Mouse (Mus musculus): Measurements from ENCODE around the gene Mapk8ip3.

The Mapk8ip3 gene

GRCm38 (mm10) chr17:24902671-24903474 is 33.9 kb downstream of the Mapk8ip3 start:
- DNase-seq (ENCODE audit: low read depth, low spot score): peak; percentile 89

DNA sequence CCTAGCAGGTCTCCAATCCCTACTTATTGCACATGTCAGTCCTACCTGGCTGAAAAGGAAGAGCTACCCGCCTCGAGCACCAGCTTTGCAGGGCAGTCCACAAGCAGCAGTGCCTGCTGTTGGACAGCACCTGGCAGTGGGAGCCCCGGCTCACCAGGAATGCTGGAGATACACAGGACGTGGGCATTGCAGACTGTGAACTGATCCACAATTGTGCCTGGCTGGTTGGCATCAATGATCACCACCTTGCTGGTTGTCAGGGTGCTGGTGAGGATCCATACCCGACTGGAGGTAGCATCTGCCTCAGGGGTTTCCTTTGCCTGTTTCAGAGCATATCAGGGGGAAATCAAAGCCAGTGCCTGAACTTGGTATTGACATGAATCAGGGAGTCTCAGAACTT is 34.7 kb downstream of the Mapk8ip3 start:
- no peak for DNase-seq (ENCODE audit: low read depth, low spot score)

DNA sequence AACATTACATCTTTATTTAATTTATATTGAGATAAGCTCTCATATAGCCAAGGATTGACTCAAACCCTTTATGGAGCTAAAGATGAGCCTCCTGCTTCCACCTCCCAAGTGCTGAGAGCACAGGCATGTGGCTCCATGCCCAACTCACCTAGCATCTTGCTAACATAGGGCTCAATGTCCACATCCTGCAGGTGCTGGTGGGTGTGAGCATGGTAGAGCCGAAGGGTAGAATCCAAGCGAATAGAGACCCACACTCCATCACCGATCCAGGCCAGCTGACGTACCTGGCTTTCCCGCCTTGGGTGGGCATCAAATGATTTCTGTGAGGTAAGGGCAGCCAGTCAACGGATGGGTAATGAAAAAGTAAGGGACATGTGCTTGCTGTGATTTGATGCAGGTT is 36.8 kb downstream of the Mapk8ip3 start:
- DNase-seq (ENCODE audit: low read depth, low spot score): no peak

DNA sequence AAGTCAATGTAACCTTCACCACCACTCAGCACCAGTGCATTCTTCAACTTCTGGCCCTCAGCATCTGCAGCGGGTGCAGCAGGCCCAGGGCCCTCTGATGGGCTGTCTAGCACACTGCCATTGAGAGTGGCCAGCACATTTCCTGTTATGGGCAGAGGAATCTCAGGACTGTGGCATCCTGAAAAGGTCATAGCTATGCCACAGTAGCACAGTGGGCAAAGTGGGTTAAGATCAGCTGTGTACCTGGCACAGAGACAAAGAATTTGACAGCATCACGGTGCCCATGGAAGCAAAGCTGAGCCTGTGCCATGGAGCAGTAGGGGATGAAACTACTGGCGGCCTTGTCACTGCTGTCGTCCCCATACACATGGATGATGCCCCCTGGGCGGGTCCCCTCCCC is 37.6 kb downstream of the Mapk8ip3 start:
- no peak for DNase-seq (ENCODE audit: low read depth, low spot score)

- DNase-seq (ENCODE audit: low read depth, low spot score): no peak
Observed at GRCm38 (mm10) chr17:24898041-24898854, 38.5 kb downstream of the Mapk8ip3 start.

GRCm38 (mm10) chr17:24897600-24897999 is 39.2 kb downstream of the Mapk8ip3 start:
- DNase-seq (ENCODE audit: low read depth, low spot score): no peak

- no peak for DNase-seq (ENCODE audit: low read depth, low spot score)
Observed at GRCm38 (mm10) chr17:24896993-24897269, 39.8 kb downstream of the Mapk8ip3 start.

GRCm38 (mm10) chr17:24896241-24896992 is 40.4 kb downstream of the Mapk8ip3 start, which contains the start of gene Nme3:
Gene Nme3, plus strand, starts transcription at chr17:24896500.
- DNase-seq (ENCODE audit: low read depth, low spot score): peak; percentile 73

DNA sequence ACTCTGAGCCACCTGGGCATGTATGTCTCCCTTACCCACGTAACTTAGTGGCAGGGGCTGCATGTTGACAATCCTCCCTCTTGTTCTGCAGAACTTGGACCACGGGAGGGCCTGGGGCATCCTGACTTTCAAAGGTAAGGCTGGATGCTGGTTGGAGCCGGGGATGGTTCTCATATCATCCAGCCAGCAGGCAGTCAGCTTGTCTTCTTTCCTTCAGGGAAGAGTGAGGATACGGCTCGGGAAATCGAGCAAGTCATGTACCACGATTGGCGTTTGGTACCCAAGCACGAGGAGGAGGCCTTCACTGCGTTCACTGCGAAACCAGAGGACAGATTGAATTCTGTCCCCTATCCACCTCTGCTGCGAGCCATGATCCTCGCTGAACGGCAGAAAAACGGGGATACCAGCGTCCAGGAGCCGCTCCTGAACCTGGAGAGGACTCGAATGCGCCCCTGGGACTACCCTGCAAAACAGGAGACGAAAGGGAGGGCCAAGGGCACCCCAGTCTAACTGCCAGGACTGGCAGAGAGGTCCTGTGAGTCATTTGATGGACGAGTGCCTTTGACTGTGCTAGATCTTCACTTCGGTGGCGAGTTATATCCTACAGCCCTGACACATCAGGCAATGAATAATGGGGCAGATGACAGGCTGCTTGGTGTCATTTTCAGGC is 41.1 kb downstream of the Mapk8ip3 start:
- no peak for DNase-seq (ENCODE audit: low read depth, low spot score)

- peak; percentile 57 for DNase-seq (ENCODE audit: low read depth, low spot score)
Observed at GRCm38 (mm10) chr17:24894995-24895547, 41.7 kb downstream of the Mapk8ip3 start, which contains the start of the genes Eme2 and Mrps34. Gene Eme2, minus strand, starts transcription at chr17:24895087. Gene Mrps34, plus strand, starts transcription at chr17:24895116.

DNA sequence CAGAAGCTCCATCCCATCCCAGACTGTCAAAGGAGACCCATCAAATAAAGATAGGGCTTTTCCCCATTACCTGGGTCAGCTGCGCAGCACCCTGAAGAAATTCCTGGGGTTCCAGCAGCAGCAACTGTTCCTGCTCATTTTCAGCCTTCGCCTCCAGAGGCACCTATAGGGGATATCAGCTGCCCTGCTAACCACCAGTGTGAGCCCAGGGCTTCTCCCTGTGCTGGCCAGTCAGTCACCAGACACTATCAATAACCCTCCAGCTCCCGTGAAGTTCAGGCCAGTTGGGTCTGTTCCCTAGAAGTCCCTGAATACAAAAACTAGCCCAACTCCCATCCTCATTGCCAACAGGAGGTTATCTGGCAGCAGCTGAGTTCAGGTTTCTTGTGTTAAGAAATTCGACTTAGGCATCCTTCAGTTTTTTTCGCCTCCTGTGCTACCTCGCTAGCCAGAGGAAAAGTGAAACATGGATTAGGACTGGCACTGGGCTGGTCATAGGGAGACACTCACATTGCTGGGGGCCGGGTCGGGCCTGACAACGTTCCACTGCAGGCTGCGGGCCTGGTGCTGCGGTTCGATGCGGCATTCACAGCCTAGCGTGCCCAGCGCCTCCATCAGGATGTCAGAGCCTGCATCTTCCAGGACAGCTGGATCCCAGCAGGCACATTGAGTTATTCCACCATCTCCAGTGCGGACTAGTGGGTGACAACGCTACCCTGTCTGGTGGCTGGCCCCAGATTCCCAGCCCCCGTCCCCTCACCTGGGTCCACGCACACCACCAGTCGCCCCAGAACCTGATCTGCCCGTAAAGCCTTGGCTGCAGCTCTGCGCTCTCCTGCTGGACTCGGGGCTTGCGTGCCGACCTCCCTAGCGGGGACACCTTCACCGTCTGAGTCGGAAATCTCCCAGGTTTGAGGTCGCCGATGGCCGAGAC is 42.4 kb downstream of the Mapk8ip3 start:
- no peak for DNase-seq (ENCODE audit: low read depth, low spot score)

- no peak for DNase-seq (ENCODE audit: low read depth, low spot score)
Observed at GRCm38 (mm10) chr17:24893276-24893675, 43.5 kb downstream of the Mapk8ip3 start.

GRCm38 (mm10) chr17:24892785-24893184 is 44.0 kb downstream of the Mapk8ip3 start:
- no peak for DNase-seq (ENCODE audit: low read depth, low spot score)

GRCm38 (mm10) chr17:24891321-24891720 is 45.5 kb downstream of the Mapk8ip3 start:
- no peak for DNase-seq (ENCODE audit: low read depth, low spot score)

- DNase-seq (ENCODE audit: low read depth, low spot score): no peak
Observed at GRCm38 (mm10) chr17:24890151-24891092, 46.4 kb downstream of the Mapk8ip3 start.

GRCm38 (mm10) chr17:24888862-24889261 is 47.9 kb downstream of the Mapk8ip3 start:
- no peak for DNase-seq (ENCODE audit: low read depth, low spot score)

GRCm38 (mm10) chr17:24887291-24888080 is 49.3 kb downstream of the Mapk8ip3 start:
- DNase-seq (ENCODE audit: low read depth, low spot score): no peak

- no peak for DNase-seq (ENCODE audit: low read depth, low spot score)
Observed at GRCm38 (mm10) chr17:24886932-24887271, 49.9 kb downstream of the Mapk8ip3 start.

Measured in c-Kit-negative CD71-positive TER-119-positive erythroid progenitor cells, embryonic 14.5 days (primary cell).